Mouse (Mus musculus): ENCODE data around the gene Rbm47. TPM values are rescaled to one million over a fixed set of nuclear protein-coding genes. Genes with fewer than 3 reads are reported as not detected.
A peak's percentile ranks its signal among the peaks of the same experiment; 100 is the strongest.
"Not testable (repeated sequence)": the region's sequence is repeated elsewhere in the genome, so short reads cannot be mapped to it uniquely, and the experiment has no call there.

Gene Rbm47
- polyA plus RNA-seq, 1 experiment from 2014 or later, result 10.4 TPM

- ATAC-seq (ENCODE audit: low read depth) (no peak), DNase-seq (ENCODE audit: low spot score) (no peak)
- no peak overlapping the region for H3K27ac ChIP-seq (replicated peaks; ENCODE audit: low read depth, low read length)
- WGBS, result 50% methylated on average over 10 of the region's 10 CpGs
- no peak overlapping the region for H3K4me2 ChIP-seq (ENCODE audit: low read depth, low read length)
- H3K4me1 ChIP-seq (ENCODE audit: control insufficient read depth, insufficient read depth, low read length), result no peaks in the 10 kb centered on the region
- H3K9ac ChIP-seq (ENCODE audit: low read depth, low read length), result no peak overlapping the region
- no peaks in the 10 kb centered on the region for H3K9me3 ChIP-seq (ENCODE audit: control insufficient read depth, low read length)
- H3K27me3 ChIP-seq (replicated peaks; ENCODE audit: control insufficient read depth, insufficient read depth, low read length), result no peaks in the 10 kb centered on the region
- H3K36me3 ChIP-seq (ENCODE audit: control insufficient read depth, insufficient read depth, low read length), result no peaks in the 10 kb centered on the region
- H3K4me3 ChIP-seq (ENCODE audit: low read depth, low read length), result no peak overlapping the region
These were observed 27.1 kb upstream of the Rbm47 start for GRCm38 (mm10) chr5:66200044-66200443.

GRCm38 (mm10) chr5:66195323-66195722 lies 22.4 kb upstream of the Rbm47 start:
- WGBS, result 80% methylated on average over 10 of the region's 10 CpGs
- Histone ChIP-seq H3K4me2 (ENCODE audit: low read depth, low read length) (no peak overlapping the region), H3K36me3 (ENCODE audit: control insufficient read depth, insufficient read depth, low read length) (no peaks in the 10 kb centered on the region), H3K27ac (replicated peaks; ENCODE audit: low read depth, low read length) (no peak overlapping the region), H3K4me1 (ENCODE audit: control insufficient read depth, insufficient read depth, low read length) (no peaks in the 10 kb centered on the region), H3K27me3 (replicated peaks; ENCODE audit: control insufficient read depth, insufficient read depth, low read length) (no peaks in the 10 kb centered on the region), H3K9ac (ENCODE audit: low read depth, low read length) (no peak overlapping the region), H3K4me3 (ENCODE audit: low read depth, low read length) (no peak overlapping the region), H3K9me3 (ENCODE audit: control insufficient read depth, low read length) (no peaks in the 10 kb centered on the region)
- DNase-seq (ENCODE audit: low spot score) (no peak), ATAC-seq (ENCODE audit: low read depth) (no peak)

GRCm38 (mm10) chr5:66193218-66193846 lies 20.4 kb upstream of the Rbm47 start:
- H3K4me1 ChIP-seq (ENCODE audit: control insufficient read depth, insufficient read depth, low read length), result no peaks in the 10 kb centered on the region
- DNase-seq (ENCODE audit: low spot score), result no peak
- 90% methylated on average over 11 of the region's 11 CpGs for WGBS
- H3K9me3 ChIP-seq (ENCODE audit: control insufficient read depth, low read length), result no peaks in the 10 kb centered on the region
- H3K27me3 ChIP-seq (replicated peaks; ENCODE audit: control insufficient read depth, insufficient read depth, low read length), result no peaks in the 10 kb centered on the region
- no peak overlapping the region for H3K4me3 ChIP-seq (ENCODE audit: low read depth, low read length)
- no peak for ATAC-seq (ENCODE audit: low read depth)
- no peak overlapping the region for H3K9ac ChIP-seq (ENCODE audit: low read depth, low read length)
- no peak overlapping the region for H3K4me2 ChIP-seq (ENCODE audit: low read depth, low read length)
- no peaks in the 10 kb centered on the region for H3K36me3 ChIP-seq (ENCODE audit: control insufficient read depth, insufficient read depth, low read length)
- no peak overlapping the region for H3K27ac ChIP-seq (replicated peaks; ENCODE audit: low read depth, low read length)

GRCm38 (mm10) chr5:66191185-66191503 lies 18.2 kb upstream of the Rbm47 start:
- no peak overlapping the region for H3K27ac ChIP-seq (replicated peaks; ENCODE audit: low read depth, low read length)
- no peak overlapping the region for H3K9ac ChIP-seq (ENCODE audit: low read depth, low read length)
- no peaks in the 10 kb centered on the region for H3K9me3 ChIP-seq (ENCODE audit: control insufficient read depth, low read length)
- no peaks in the 10 kb centered on the region for H3K36me3 ChIP-seq (ENCODE audit: control insufficient read depth, insufficient read depth, low read length)
- no peak for DNase-seq (ENCODE audit: low spot score)
- no peaks in the 10 kb centered on the region for H3K27me3 ChIP-seq (replicated peaks; ENCODE audit: control insufficient read depth, insufficient read depth, low read length)
- no peaks in the 10 kb centered on the region for H3K4me1 ChIP-seq (ENCODE audit: control insufficient read depth, insufficient read depth, low read length)
- 76% methylated on average over 7 of the region's 7 CpGs for WGBS
- H3K4me3 ChIP-seq (ENCODE audit: low read depth, low read length), result no peak overlapping the region
- peak; percentile 68; the same call in 1 of the 2 replicates for ATAC-seq (ENCODE audit: low read depth)
- H3K4me2 ChIP-seq (ENCODE audit: low read depth, low read length), result no peak overlapping the region

GRCm38 (mm10) chr5:66190481-66191184 lies 17.7 kb upstream of the Rbm47 start:
- Histone ChIP-seq H3K4me2 (ENCODE audit: low read depth, low read length) (no peak overlapping the region), H3K27ac (replicated peaks; ENCODE audit: low read depth, low read length) (no peak overlapping the region), H3K9ac (ENCODE audit: low read depth, low read length) (no peak overlapping the region), H3K9me3 (ENCODE audit: control insufficient read depth, low read length) (no peaks in the 10 kb centered on the region), H3K36me3 (ENCODE audit: control insufficient read depth, insufficient read depth, low read length) (no peaks in the 10 kb centered on the region), H3K4me3 (ENCODE audit: low read depth, low read length) (no peak overlapping the region), H3K4me1 (ENCODE audit: control insufficient read depth, insufficient read depth, low read length) (no peaks in the 10 kb centered on the region), H3K27me3 (replicated peaks; ENCODE audit: control insufficient read depth, insufficient read depth, low read length) (no peaks in the 10 kb centered on the region)
- DNase-seq (ENCODE audit: low spot score) (peak; percentile 24), ATAC-seq (ENCODE audit: low read depth) (peak; percentile 71; the same call in 1 of the 2 replicates)
- 71% methylated on average over 16 of the region's 16 CpGs for WGBS

GRCm38 (mm10) chr5:66188591-66188990 lies 15.7 kb upstream of the Rbm47 start:
- H3K4me1 ChIP-seq (ENCODE audit: control insufficient read depth, insufficient read depth, low read length); H3K27ac ChIP-seq (replicated peaks; ENCODE audit: low read depth, low read length); ATAC-seq (ENCODE audit: low read depth); DNase-seq (ENCODE audit: low spot score); H3K4me2 ChIP-seq (ENCODE audit: low read depth, low read length); H3K9ac ChIP-seq (ENCODE audit: low read depth, low read length); H3K27me3 ChIP-seq (replicated peaks; ENCODE audit: control insufficient read depth, insufficient read depth, low read length); H3K4me3 ChIP-seq (ENCODE audit: low read depth, low read length); H3K9me3 ChIP-seq (ENCODE audit: control insufficient read depth, low read length); H3K36me3 ChIP-seq (ENCODE audit: control insufficient read depth, insufficient read depth, low read length): not testable (repeated sequence)
- 80% methylated on average over 6 of the region's 7 CpGs for WGBS

GRCm38 (mm10) chr5:66182156-66182555 lies 9.2 kb upstream of the Rbm47 start:
- Histone ChIP-seq H3K9ac (ENCODE audit: low read depth, low read length) (no peak overlapping the region), H3K4me1 (ENCODE audit: control insufficient read depth, insufficient read depth, low read length) (no peaks in the 10 kb centered on the region), H3K36me3 (ENCODE audit: control insufficient read depth, insufficient read depth, low read length) (no peaks in the 10 kb centered on the region), H3K9me3 (ENCODE audit: control insufficient read depth, low read length) (no peaks in the 10 kb centered on the region), H3K4me2 (ENCODE audit: low read depth, low read length) (no peak overlapping the region), H3K27me3 (replicated peaks; ENCODE audit: control insufficient read depth, insufficient read depth, low read length) (no peaks in the 10 kb centered on the region), H3K27ac (replicated peaks; ENCODE audit: low read depth, low read length) (no peak overlapping the region), H3K4me3 (ENCODE audit: low read depth, low read length) (no peak overlapping the region)
- ATAC-seq (ENCODE audit: low read depth) (no peak), DNase-seq (ENCODE audit: low spot score) (no peak)
- 76% methylated on average over 3 of the region's 3 CpGs for WGBS

GRCm38 (mm10) chr5:66174160-66174837 lies 1.4 kb upstream of the Rbm47 start:
- no peak overlapping the region for H3K9ac ChIP-seq (ENCODE audit: low read depth, low read length)
- H3K27ac ChIP-seq (replicated peaks; ENCODE audit: low read depth, low read length), result no peak overlapping the region; the same call in 1 of the 2 replicates
- H3K4me1 ChIP-seq (ENCODE audit: control insufficient read depth, insufficient read depth, low read length), result no peaks in the 10 kb centered on the region
- 51% methylated on average over 23 of the region's 23 CpGs for WGBS
- H3K36me3 ChIP-seq (ENCODE audit: control insufficient read depth, insufficient read depth, low read length), result no peaks in the 10 kb centered on the region
- H3K27me3 ChIP-seq (replicated peaks; ENCODE audit: control insufficient read depth, insufficient read depth, low read length), result no peaks in the 10 kb centered on the region
- no peak overlapping the region for H3K4me3 ChIP-seq (ENCODE audit: low read depth, low read length)
- DNase-seq (ENCODE audit: low spot score), result peak; percentile 67
- H3K4me2 ChIP-seq (ENCODE audit: low read depth, low read length), result peak overlapping the region; percentile 38
- peak; percentile 70 for ATAC-seq (ENCODE audit: low read depth)
- no peaks in the 10 kb centered on the region for H3K9me3 ChIP-seq (ENCODE audit: control insufficient read depth, low read length)
